Mouse (Mus musculus): ENCODE measurements at regions not wholly inside any gene's neighbourhood (a gene's known extent, or its start where the extent isn't known, plus 50 kb on each side); places are given as distances from the start of the nearest gene placed in this dataset.

DNA sequence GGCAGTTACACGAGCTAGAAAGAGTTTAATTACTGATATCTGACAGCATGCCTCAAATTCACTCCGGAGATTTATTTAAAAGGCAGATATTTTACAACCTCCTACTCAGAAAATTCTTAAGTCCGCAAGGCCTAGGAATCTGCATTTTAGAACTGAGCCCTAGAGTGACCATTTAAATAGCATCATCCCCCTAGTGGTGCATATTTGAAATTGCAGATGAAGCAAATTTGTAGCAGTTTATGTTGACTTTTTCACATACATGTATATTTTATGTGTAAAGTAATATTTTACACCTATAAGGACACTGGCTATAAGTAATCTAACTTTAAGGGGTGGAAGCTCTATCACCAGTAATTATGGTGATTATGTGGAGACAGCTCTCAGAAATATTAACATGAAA lies 78.2 kb upstream of the Kif2a start:
- in situ Hi-C loops (cut with MboI; ENCODE audit: low sequenced_read_pairs in 2 of 2, unreplicated experiment in 2 of 2) = no loop called here
- no peak overlapping the region for H3K9ac ChIP-seq (ENCODE audit: insufficient read depth, low read depth, low read length, poor library complexity, severe bottlenecking)
- no peaks in the 10 kb centered on the region for H3K9me3 ChIP-seq (ENCODE audit: control insufficient read depth, insufficient read depth, low read depth, low read length)
- H3K4me3 ChIP-seq (ENCODE audit: insufficient read depth in 1 of 2, low read depth in 1 of 2, low read length in 2 of 2, poor library complexity in 1 of 2, severe bottlenecking in 1 of 2) = no peak overlapping the region
- no peak for DNase-seq (ENCODE audit: low read depth, low spot score)
- no peaks in the 10 kb centered on the region for H3K4me1 ChIP-seq (ENCODE audit: control insufficient read depth in 2 of 2, insufficient read depth in 2 of 2, low read length in 2 of 2, poor library complexity in 1 of 2)
- no peak overlapping the region for H3K27ac ChIP-seq (ENCODE audit: insufficient read depth, low read depth, low read length, poor library complexity, severe bottlenecking)
- no peaks in the 10 kb centered on the region for H3K36me3 ChIP-seq (ENCODE audit: control insufficient read depth, insufficient read depth, low read length, poor library complexity, severe bottlenecking)
- TF ChIP-seq ZC3H11A (IDR thresholded peaks at IDR 0.05; ENCODE audit: borderline replicate concordance, low read depth, low read length) (no peak), MAFK (IDR thresholded peaks at IDR 0.05; ENCODE audit: insufficient read depth, low read depth, low read length) (peak; percentile 91)

DNA sequence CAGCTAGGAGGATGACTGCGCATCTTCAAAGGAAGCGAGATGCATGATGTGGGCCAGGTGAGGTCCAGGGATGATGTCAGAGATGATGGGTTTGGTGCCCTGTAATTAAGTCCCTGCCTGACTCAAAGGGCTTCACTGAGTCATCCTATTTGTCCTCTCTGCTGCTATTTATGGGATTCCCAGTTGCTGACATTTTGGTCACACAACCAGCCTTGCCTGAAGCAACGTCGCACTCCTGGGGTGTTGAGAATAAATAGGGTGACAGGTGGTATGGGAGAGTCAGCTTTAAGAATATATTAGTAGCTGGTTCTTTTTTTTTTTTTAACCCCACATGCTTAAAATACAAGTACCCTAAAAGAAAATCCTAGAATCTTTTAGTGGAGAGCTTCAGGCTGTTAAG lies 75.1 kb upstream of the Kif2a start:
- no peak overlapping the region for H3K9ac ChIP-seq (ENCODE audit: insufficient read depth, low read depth, low read length, poor library complexity, severe bottlenecking)
- H3K36me3 ChIP-seq (ENCODE audit: control insufficient read depth, insufficient read depth, low read length, poor library complexity, severe bottlenecking) = no peaks in the 10 kb centered on the region
- no peaks in the 10 kb centered on the region for H3K9me3 ChIP-seq (ENCODE audit: control insufficient read depth, insufficient read depth, low read depth, low read length)
- H3K4me1 ChIP-seq (ENCODE audit: control insufficient read depth in 2 of 2, insufficient read depth in 2 of 2, low read length in 2 of 2, poor library complexity in 1 of 2) = no peaks in the 10 kb centered on the region
- TF ChIP-seq CHD2 (IDR thresholded peaks at IDR 0.05; ENCODE audit: low read depth, low read length) = no peak
- TF ChIP-seq ZNF384 (IDR thresholded peaks at IDR 0.05; ENCODE audit: low read depth, low read length) = no peak
- in situ Hi-C loops (cut with MboI; ENCODE audit: low sequenced_read_pairs in 2 of 2, unreplicated experiment in 2 of 2) = no loop called here
- no peak for DNase-seq (ENCODE audit: low read depth, low spot score)
- no peak overlapping the region for H3K4me3 ChIP-seq (ENCODE audit: insufficient read depth in 1 of 2, low read depth in 1 of 2, low read length in 2 of 2, poor library complexity in 1 of 2, severe bottlenecking in 1 of 2)
- H3K27ac ChIP-seq (ENCODE audit: insufficient read depth, low read depth, low read length, poor library complexity, severe bottlenecking) = no peak overlapping the region

DNA sequence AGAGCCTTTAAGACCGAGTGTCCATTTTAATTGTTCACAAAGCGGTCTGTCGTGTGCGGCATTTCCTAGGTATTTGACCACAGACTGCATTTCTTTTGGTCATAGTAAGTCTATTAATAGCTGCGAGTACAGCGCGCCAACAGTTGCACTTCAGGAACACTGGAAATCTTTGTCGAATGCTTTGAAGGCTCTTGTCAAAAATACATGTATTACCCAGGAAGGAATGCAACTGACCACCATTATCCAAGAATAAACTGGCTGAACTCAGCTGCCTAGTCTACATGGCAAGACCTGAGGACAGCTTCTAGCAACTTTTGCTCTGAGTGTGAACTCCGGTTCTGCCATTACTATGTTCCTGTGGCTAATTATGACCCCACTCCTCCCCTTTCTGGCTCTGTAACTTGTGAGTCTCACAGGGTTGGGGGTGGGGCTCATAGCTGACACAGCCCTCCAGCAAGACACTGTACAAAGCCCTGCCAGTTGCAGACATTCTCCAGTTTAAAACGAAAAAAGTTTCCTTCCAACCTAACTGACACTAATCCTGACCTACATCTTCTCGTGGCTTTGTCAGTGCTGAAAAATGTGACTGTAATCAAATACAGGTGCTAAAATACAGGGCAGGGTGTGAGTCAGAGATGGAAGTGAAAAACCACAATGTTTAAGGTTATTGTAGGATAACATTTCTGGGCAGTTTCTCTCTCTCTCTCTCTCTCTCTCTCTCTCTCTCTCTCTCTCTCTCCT lies 73.2 kb upstream of the Kif2a start:
- H3K4me3 ChIP-seq (ENCODE audit: insufficient read depth in 1 of 2, low read depth in 1 of 2, low read length in 2 of 2, poor library complexity in 1 of 2, severe bottlenecking in 1 of 2) = no peak overlapping the region
- TF ChIP-seq ZC3H11A (IDR thresholded peaks at IDR 0.05; ENCODE audit: borderline replicate concordance, low read depth, low read length) = no peak
- TF ChIP-seq HCFC1 (IDR thresholded peaks at IDR 0.05; ENCODE audit: borderline replicate concordance, insufficient read depth, low read length) = no peak
- no peak for TF ChIP-seq CHD2 (IDR thresholded peaks at IDR 0.05; ENCODE audit: low read depth, low read length)
- no peak for TF ChIP-seq ZNF384 (IDR thresholded peaks at IDR 0.05; ENCODE audit: low read depth, low read length)
- TF ChIP-seq MAFK (IDR thresholded peaks at IDR 0.05; ENCODE audit: insufficient read depth, low read depth, low read length) = no peak
- in situ Hi-C loops (cut with MboI; ENCODE audit: low sequenced_read_pairs in 2 of 2, unreplicated experiment in 2 of 2) = no loop called here
- no peaks in the 10 kb centered on the region for H3K4me1 ChIP-seq (ENCODE audit: control insufficient read depth in 2 of 2, insufficient read depth in 2 of 2, low read length in 2 of 2, poor library complexity in 1 of 2)
- no peak overlapping the region for H3K27ac ChIP-seq (ENCODE audit: insufficient read depth, low read depth, low read length, poor library complexity, severe bottlenecking)
- DNase-seq (ENCODE audit: low read depth, low spot score) = no peak
- no peaks in the 10 kb centered on the region for H3K36me3 ChIP-seq (ENCODE audit: control insufficient read depth, insufficient read depth, low read length, poor library complexity, severe bottlenecking)
- no peaks in the 10 kb centered on the region for H3K9me3 ChIP-seq (ENCODE audit: control insufficient read depth, insufficient read depth, low read depth, low read length)
- H3K9ac ChIP-seq (ENCODE audit: insufficient read depth, low read depth, low read length, poor library complexity, severe bottlenecking) = no peak overlapping the region

DNA sequence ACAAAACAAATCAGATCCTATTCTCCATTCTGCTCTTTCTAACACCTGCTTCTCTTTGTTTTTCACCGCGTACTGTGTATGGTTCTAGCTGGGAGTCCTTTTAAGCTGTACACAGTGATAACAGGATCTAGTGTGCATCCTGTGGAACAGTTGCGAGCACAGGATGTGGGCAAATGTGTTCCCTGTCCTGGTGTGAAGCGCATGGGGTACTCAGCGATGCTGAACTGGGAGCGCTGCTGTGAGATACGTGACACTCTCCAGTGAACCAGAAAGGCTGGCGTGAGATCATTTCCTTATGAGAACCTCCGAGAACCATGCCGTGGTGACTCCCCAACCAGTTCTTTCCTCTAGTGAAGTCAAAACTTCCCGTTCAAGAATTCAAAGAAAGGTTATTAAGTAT lies 72.6 kb upstream of the Kif2a start:
- H3K9me3 ChIP-seq (ENCODE audit: control insufficient read depth, insufficient read depth, low read depth, low read length) = no peaks in the 10 kb centered on the region
- in situ Hi-C loops (cut with MboI; ENCODE audit: low sequenced_read_pairs in 2 of 2, unreplicated experiment in 2 of 2) = no loop called here
- no peak for TF ChIP-seq MAFK (IDR thresholded peaks at IDR 0.05; ENCODE audit: insufficient read depth, low read depth, low read length)
- no peak for TF ChIP-seq ZC3H11A (IDR thresholded peaks at IDR 0.05; ENCODE audit: borderline replicate concordance, low read depth, low read length)
- no peak for TF ChIP-seq HCFC1 (IDR thresholded peaks at IDR 0.05; ENCODE audit: borderline replicate concordance, insufficient read depth, low read length)
- TF ChIP-seq CHD2 (IDR thresholded peaks at IDR 0.05; ENCODE audit: low read depth, low read length) = no peak
- no peak for TF ChIP-seq ZNF384 (IDR thresholded peaks at IDR 0.05; ENCODE audit: low read depth, low read length)
- no peak overlapping the region for H3K4me3 ChIP-seq (ENCODE audit: insufficient read depth in 1 of 2, low read depth in 1 of 2, low read length in 2 of 2, poor library complexity in 1 of 2, severe bottlenecking in 1 of 2)
- H3K27ac ChIP-seq (ENCODE audit: insufficient read depth, low read depth, low read length, poor library complexity, severe bottlenecking) = no peak overlapping the region
- no peaks in the 10 kb centered on the region for H3K4me1 ChIP-seq (ENCODE audit: control insufficient read depth in 2 of 2, insufficient read depth in 2 of 2, low read length in 2 of 2, poor library complexity in 1 of 2)
- DNase-seq (ENCODE audit: low read depth, low spot score) = no peak
- H3K36me3 ChIP-seq (ENCODE audit: control insufficient read depth, insufficient read depth, low read length, poor library complexity, severe bottlenecking) = no peaks in the 10 kb centered on the region
- no peak overlapping the region for H3K9ac ChIP-seq (ENCODE audit: insufficient read depth, low read depth, low read length, poor library complexity, severe bottlenecking)

DNA sequence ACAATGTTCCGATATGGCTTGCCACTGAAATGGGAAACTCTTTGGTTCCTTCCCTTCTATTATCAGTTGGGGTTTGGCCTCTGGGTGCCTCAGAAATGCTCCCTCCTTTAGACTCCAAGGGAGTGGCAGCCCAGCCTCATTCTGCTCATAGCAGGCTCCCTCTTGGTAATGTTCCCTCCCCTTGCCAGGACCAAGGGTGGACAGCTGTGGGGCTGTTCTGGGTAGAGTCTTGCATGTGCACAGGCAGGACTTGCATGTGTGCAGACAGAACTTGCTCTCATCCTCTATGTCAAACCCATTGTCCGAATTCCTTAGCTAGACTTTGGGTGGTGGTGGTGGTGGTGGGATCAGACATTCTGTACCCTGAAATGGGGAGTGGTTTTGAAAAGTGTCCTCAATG lies 71.8 kb upstream of the Kif2a start:
- no peak for DNase-seq (ENCODE audit: low read depth, low spot score)
- in situ Hi-C loops (cut with MboI; ENCODE audit: low sequenced_read_pairs in 2 of 2, unreplicated experiment in 2 of 2) = no loop called here
- Histone ChIP-seq H3K36me3 (ENCODE audit: control insufficient read depth, insufficient read depth, low read length, poor library complexity, severe bottlenecking) (no peaks in the 10 kb centered on the region), H3K9me3 (ENCODE audit: control insufficient read depth, insufficient read depth, low read depth, low read length) (no peaks in the 10 kb centered on the region), H3K27ac (ENCODE audit: insufficient read depth, low read depth, low read length, poor library complexity, severe bottlenecking) (no peak overlapping the region), H3K9ac (ENCODE audit: insufficient read depth, low read depth, low read length, poor library complexity, severe bottlenecking) (no peak overlapping the region), H3K4me3 (ENCODE audit: insufficient read depth in 1 of 2, low read depth in 1 of 2, low read length in 2 of 2, poor library complexity in 1 of 2, severe bottlenecking in 1 of 2) (no peak overlapping the region), H3K4me1 (ENCODE audit: control insufficient read depth in 2 of 2, insufficient read depth in 2 of 2, low read length in 2 of 2, poor library complexity in 1 of 2) (no peaks in the 10 kb centered on the region)
- TF ChIP-seq ZNF384 (IDR thresholded peaks at IDR 0.05; ENCODE audit: low read depth, low read length) = no peak
- no peak for TF ChIP-seq CHD2 (IDR thresholded peaks at IDR 0.05; ENCODE audit: low read depth, low read length)
- no peak for TF ChIP-seq HCFC1 (IDR thresholded peaks at IDR 0.05; ENCODE audit: borderline replicate concordance, insufficient read depth, low read length)
- TF ChIP-seq MAFK (IDR thresholded peaks at IDR 0.05; ENCODE audit: insufficient read depth, low read depth, low read length) = no peak
- no peak for TF ChIP-seq ZC3H11A (IDR thresholded peaks at IDR 0.05; ENCODE audit: borderline replicate concordance, low read depth, low read length)
